Mouse (Mus musculus): ENCODE measurements around the gene Zzef1.
"Not testable (repeated sequence)": the region's sequence is repeated elsewhere in the genome, so short reads cannot be mapped to it uniquely, and the experiment has no call there.

The Zzef1 gene

GRCm38 (mm10) chr11:72795455-72796295 is at the start of gene Zzef1, which contains the start of gene Cyb5d2:
Gene Zzef1, plus strand, starts transcription at chr11:72796226.
Gene Cyb5d2, minus strand, starts transcription at chr11:72796142.
- DNase-seq = peak; percentile 91

DNA sequence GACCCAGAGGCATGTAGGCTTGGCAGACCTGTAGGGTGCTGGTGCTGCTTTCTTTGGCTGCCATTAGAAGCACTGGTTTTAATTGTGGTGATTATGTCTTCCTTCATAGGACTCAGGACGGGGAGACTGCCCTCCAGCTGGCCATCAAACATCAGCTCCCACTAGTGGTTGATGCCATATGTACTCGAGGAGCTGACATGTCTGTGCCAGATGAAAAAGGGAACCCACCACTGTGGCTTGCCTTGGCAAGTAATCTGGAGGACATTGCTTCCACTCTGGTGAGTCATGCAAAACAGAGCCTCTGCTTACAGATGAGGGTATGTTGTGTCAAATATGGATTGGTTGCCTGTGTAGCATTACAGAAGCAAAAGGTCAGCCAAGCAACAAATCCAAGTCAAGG is 44.1 kb upstream of the Zzef1 start:
- DNase-seq = no peak

GRCm38 (mm10) chr11:72758316-72758715 is 37.7 kb upstream of the Zzef1 start:
- DNase-seq = no peak

DNA sequence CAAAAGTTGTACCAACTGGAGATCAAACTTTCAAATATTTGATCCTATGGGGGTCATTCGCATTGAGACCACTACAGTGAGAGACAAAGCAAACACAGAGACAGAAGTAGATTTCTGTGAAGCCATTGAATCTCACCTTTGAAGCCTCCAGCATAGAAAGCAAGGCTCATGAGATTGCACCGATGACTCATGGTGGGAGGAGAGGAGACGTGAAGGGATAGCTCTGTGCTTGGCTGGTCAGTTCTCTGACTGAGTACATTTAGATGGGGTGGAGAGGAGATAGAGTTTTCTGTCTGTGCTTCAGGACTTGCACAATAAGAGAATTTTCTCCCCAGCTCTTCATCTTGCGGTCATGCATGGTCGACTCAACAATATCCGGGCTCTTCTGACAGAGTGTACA is 36.4 kb upstream of the Zzef1 start:
- DNase-seq = no peak

DNA sequence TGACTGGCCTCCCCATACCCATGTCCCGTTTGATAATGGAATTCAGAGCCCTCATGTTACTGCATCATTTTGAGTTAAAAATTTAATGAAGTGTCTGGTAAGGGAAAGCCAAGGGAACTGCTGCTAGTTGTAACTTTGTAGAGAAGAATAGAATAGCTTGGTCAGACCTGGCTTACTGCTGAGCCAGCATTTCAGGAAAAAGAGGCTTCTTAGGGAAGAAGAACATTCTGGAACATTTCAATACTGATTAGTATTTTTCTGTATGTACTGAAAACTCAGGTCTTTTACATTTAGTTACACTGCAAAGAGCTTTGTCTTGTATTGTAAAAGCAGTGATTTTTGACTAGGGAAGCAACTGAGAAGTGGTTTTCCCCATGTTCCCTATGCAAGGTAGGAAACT is 35.2 kb upstream of the Zzef1 start:
- DNase-seq = no peak

DNA sequence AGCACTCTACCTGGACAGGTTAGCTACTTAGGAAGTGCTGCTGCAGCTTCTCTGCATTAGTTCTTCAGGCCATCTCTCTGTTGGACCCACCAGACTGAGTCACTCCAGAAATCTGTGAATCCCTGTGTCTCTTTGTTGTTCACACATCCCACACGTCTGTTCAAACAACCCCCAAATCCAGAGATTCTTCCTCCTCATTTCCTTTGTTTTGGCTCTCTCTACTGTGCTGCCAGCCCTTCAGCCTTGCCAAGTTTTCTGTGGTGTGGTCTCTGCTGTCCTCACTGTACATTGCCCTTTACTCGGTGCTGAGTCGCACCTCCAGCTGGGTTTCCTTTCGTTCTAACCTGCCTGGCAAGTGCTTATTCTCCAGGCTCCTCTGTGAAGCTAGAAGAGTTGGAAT is 31.8 kb upstream of the Zzef1 start:
- no peak for DNase-seq

DNA sequence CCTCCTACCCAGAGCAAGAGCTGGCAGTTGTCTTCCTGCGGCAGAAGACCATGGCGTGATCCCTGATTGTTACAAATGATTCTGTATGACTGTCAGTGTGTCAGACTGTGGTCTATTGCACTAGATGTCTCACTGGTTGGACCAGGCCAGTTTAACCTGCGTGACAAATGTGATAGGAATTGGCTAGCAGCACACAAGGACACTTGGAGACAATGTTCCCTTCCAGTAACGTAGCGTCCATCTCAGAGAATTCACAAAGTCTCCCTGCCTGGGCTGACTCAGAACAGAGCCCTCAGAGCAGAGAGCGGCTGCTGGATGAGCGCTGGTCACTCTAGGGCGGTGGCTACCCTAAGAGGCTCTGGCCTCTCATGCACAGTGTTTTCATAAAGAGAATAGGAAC is 28.3 kb upstream of the Zzef1 start:
- DNase-seq = no peak

- DNase-seq = no peak
Measured at GRCm38 (mm10) chr11:72769061-72769460, 27.0 kb upstream of the Zzef1 start.

GRCm38 (mm10) chr11:72770324-72770723 is 25.7 kb upstream of the Zzef1 start:
- DNase-seq = no peak

DNA sequence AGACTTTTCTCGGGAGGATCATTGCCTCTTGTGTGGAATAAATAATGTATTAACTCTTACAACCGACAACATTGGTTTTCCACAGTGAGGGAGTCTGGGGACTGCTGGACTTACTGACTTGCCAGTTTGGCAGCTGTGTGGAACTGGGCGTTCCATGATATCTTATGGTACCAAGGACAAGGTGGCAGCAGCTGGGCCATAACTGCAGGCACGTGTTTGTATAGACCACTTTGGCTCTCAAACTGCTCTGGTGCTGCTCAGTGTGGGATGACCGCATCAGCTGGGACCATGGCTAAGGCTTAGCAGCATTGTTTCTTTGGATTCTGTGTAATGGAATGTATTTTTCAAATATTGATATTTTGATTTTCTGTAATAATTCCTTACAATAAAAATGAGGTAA is 25.2 kb upstream of the Zzef1 start:
- DNase-seq = no peak

- DNase-seq = no peak
Measured at GRCm38 (mm10) chr11:72771461-72771860, 24.6 kb upstream of the Zzef1 start.

DNA sequence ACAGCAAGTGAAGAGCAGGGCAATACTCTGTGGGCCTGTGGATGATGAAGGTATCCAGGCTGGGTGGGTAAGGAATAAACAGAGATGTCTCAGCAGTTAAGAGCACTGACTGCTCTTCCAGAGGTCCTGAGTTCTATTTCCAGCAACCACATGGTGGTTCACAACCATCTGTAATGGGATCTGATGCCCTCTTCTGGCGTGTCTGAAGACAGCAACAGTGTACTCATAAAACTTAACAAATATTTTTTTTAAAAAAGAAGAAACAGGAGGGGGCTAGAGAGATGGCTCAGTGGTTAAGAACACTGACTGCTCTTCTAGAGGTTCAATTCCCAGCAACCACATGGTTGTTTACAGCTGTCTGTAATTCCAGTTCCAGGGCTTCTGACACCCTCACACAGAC is 23.4 kb upstream of the Zzef1 start:
- DNase-seq = not testable (repeated sequence)

DNA sequence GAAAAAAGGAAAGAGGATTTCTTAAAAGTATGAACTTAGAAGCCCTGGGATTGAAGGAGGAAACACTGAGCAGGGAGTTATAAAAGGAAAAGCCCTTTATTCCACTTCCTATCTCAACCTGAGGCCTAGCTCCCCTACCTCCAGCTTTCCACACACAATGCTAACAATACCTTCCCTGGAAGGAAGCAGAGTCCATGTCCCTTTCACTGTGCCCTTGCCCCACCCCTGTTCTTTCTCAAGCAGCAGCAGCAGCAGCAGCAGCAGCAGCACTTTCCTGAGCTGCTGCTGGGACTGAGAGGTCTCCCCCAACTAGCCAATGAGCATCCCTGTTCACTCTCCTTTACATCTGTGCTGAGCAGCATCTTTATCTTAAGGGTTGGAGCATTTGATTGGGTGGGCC is 17.1 kb upstream of the Zzef1 start:
- DNase-seq = no peak

DNA sequence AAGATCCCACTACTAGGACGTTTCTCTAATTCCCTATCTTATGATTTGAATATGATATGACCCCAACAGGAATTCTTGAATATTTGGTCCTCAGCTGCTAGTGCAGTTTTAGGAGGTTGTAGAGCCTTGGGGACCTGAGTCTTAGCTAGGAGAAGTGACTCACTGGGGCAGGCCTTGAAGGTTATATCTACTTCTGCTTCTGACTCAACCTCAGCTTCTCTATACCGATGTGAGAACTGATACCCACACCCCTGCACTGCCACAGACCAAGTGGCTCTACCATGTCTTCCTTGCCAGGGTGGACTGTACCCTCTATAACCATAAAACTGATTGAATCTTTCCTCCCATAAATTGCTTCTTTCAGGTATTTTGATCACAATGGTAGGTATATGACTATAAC is 13.9 kb upstream of the Zzef1 start:
- DNase-seq = no peak

DNA sequence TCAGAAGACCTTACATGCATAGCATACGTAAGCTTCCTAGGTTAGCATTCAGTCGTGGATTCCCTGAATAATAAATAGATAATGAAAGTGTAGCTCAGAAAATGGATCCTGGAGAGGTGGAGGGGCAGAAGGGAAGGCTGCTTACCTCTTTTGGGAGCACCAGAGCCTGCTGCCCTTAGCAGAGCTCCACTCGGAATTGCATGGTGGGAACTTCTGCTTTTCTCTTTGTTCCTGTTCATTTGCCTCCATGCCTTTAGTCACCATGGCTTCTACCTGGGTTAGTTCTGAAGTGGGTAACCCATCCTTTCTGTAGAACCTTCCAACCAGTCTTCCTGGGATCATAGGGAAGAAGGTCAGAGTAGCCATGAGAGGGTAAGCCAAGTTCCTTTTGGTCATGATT is 13.5 kb upstream of the Zzef1 start:
- no peak for DNase-seq

DNA sequence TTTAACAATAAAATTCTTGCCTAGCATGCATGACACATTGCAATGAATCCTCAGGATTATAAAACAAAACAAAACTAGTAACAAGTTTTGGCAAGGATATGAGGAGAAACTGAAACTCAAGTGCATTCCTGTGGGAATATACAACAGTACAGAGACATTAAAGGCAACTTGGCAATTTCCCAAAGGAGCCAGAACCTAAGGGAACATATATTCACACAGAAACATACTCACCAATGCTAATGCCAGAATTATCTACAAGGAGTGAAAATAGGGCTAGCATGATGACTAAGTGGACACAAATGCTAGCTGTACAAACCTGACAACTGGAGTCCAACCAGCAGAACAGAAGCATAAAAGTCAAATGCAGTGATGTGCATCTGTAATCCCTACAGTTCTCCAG is 4.0 kb upstream of the Zzef1 start:
- DNase-seq = no peak

GRCm38 (mm10) chr11:72795149-72795454 is 924 bp upstream of the Zzef1 start:
- no peak for DNase-seq

- DNase-seq = no peak
Measured at GRCm38 (mm10) chr11:72796296-72796687, 266 bp downstream of the Zzef1 start.

- DNase-seq = no peak
Measured at GRCm38 (mm10) chr11:72796773-72797338, 830 bp downstream of the Zzef1 start.

DNA sequence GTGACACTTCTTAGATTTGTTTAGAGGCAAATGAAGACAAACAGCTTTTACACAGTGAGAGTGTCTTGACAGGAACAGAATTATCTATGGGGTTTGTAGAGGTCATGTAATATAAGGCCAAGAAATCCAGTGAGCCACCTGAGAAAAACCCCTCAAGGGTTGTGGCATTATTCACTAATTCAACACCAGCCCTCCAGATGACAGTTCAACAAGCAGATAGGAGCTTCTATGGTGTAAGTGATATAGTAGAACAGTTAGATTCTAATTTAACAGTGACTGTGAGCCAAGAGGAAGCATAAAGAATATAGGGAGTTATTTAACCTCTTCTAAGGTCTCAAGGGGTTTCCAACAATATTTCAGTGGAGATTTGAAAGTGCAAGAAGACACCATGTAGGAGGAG is 2.1 kb downstream of the Zzef1 start:
- DNase-seq = no peak

- DNase-seq = no peak
Measured at GRCm38 (mm10) chr11:72801182-72801581, 5.2 kb downstream of the Zzef1 start.

GRCm38 (mm10) chr11:72803038-72803437 is 7.0 kb downstream of the Zzef1 start:
- no peak for DNase-seq

GRCm38 (mm10) chr11:72804586-72804985 is 8.6 kb downstream of the Zzef1 start:
- DNase-seq = no peak

DNA sequence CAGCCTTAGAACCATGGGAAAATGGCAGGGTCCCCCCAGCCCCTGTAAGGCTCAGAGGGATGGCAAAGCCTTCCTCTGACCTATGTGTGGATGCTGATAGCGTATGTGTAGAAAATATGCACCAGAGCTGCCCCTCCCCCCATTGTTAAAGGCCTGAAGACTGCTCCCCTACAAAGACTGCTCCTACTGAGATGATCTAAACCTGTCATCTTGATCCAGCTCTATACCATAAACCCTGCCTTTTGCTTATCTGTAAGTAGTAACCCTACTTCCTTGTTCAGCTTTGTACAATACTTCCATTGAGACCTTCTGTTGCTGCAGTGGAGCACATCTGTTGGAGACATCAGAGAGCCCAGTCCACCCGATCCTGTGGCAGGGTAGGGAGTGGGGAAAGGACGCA is 9.2 kb downstream of the Zzef1 start:
- no peak for DNase-seq

DNA sequence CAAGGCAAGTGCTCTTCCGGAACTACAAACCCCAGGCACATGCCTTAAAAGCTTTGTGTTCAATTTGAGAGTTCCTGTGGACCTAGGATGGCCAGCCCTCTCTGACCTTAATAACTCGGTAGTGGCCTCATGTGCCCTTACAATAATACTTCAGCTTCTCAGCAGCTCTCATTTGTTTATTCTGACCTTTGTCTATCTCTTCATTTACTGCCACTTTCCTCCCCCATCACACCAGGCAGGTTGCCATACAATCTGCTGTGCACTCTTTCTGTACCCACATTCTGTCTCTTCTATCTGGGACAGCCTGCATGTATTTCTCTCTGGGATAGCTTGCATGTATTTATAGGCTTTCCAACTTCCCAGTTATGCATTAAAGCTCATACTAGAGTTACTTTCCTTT is 10.5 kb downstream of the Zzef1 start:
- no peak for DNase-seq

Data from cerebellum, adult 11 months (tissue).